Mouse (Mus musculus) heart, postnatal 10 days (tissue): ENCODE results near the gene C5ar1. TPM values are rescaled to one million over a fixed set of nuclear protein-coding genes. Genes with fewer than 3 reads are reported as not detected.
"Not testable (repeated sequence)": the region's sequence is repeated elsewhere in the genome, so short reads cannot be mapped to it uniquely, and the experiment has no call there.

Source experiments
- DNase-seq, 2 experiments: peaks; one replicate each; pipeline ENCODE4 v3.0.0; 2021
- intact Hi-C: fragments of 180-260 bp; cut with DNase I; formaldehyde crosslinking; loops from one replicate; pipeline ENCODE4 v1.15.1; 2025
- total RNA-seq, 2 experiments: library from RNA; stranded (reverse); gene quantifications; 2 replicates each; pipeline ENCODE4 v1.2.3; 2021

The C5ar1 gene
- total RNA-seq = 1 to 10 TPM; 4.6 to 4.8 TPM

GRCm38 (mm10) chr7:16259110-16259590, at the start of gene C5ar1:
Gene C5ar1, minus strand, starts transcription at chr7:16259540.
- intact Hi-C loops = no loop called here
- DNase-seq = no peak

- intact Hi-C loops = no loop called here
- DNase-seq = peak in 1 of 2 experiments; percentile 28
Measured at GRCm38 (mm10) chr7:16308555-16309317, 49.4 kb upstream of the C5ar1 start.

- DNase-seq, intact Hi-C loops: not testable (repeated sequence)
Measured at GRCm38 (mm10) chr7:16308093-16308492, 48.8 kb upstream of the C5ar1 start, which contains the start of gene Bbc3. Gene Bbc3, plus strand, starts transcription at chr7:16308393.

GRCm38 (mm10) chr7:16307141-16307540, 47.8 kb upstream of the C5ar1 start:
- intact Hi-C loops, DNase-seq: not testable (repeated sequence)

- peak; percentile 90 for DNase-seq
Measured at GRCm38 (mm10) chr7:16299419-16300035, 40.2 kb upstream of the C5ar1 start.

GRCm38 (mm10) chr7:16298927-16299326, 39.6 kb upstream of the C5ar1 start:
- intact Hi-C loops = loop anchor here (5.0 kb wide), 1 partner anchor 193 kb away; no protein-coding TSS in a partner anchor
- no peak for DNase-seq

More at GRCm38 (mm10) chr7:16299419-16300035, 40.2 kb upstream of the C5ar1 start:
- intact Hi-C loops = loop anchor here (5.0 kb wide), 1 partner anchor 193 kb away; no protein-coding TSS in a partner anchor

- intact Hi-C loops = loop anchor here (5.0 kb wide), 1 partner anchor 195 kb away; no protein-coding TSS in a partner anchor
Measured at GRCm38 (mm10) chr7:16297616-16298015, 38.3 kb upstream of the C5ar1 start.

GRCm38 (mm10) chr7:16296766-16297390, 37.5 kb upstream of the C5ar1 start:
- intact Hi-C loops = loop anchor here (5.0 kb wide), 1 partner anchor 195 kb away; no protein-coding TSS in a partner anchor

More at GRCm38 (mm10) chr7:16297616-16298015, 38.3 kb upstream of the C5ar1 start:
- DNase-seq = no peak

GRCm38 (mm10) chr7:16296146-16296545, 36.8 kb upstream of the C5ar1 start:
- intact Hi-C loops = loop anchor here (5.0 kb wide), 1 partner anchor 196 kb away; no protein-coding TSS in a partner anchor
- DNase-seq = no peak

More at GRCm38 (mm10) chr7:16296766-16297390, 37.5 kb upstream of the C5ar1 start:
- peak; percentile 91 to 94 for DNase-seq

GRCm38 (mm10) chr7:16295321-16295900, 36.1 kb upstream of the C5ar1 start:
- DNase-seq = peak; percentile 84 to 89
- intact Hi-C loops = loop anchor here (1.0 to 5.0 kb wide), 2 partner anchors 17 to 197 kb away; no protein-coding TSS in a partner anchor

GRCm38 (mm10) chr7:16294837-16295236, 35.5 kb upstream of the C5ar1 start:
- DNase-seq = peak; percentile 97 to 98
- intact Hi-C loops = loop anchor here (1.0 to 5.0 kb wide), 5 partner anchors 17 to 317 kb away; partner anchors contain the start of gene Arhgap35

GRCm38 (mm10) chr7:16294346-16294745, 35.0 kb upstream of the C5ar1 start:
- DNase-seq = peak; percentile 50 to 57
- intact Hi-C loops = loop anchor here (1.0 to 5.0 kb wide), 3 partner anchors 32 to 318 kb away; partner anchors contain the start of gene Arhgap35

GRCm38 (mm10) chr7:16287791-16288190, 28.5 kb upstream of the C5ar1 start:
- intact Hi-C loops = no loop called here
- no peak for DNase-seq

GRCm38 (mm10) chr7:16287016-16287415, 27.7 kb upstream of the C5ar1 start:
- intact Hi-C loops = no loop called here
- DNase-seq = no peak

- DNase-seq = peak; percentile 100
- intact Hi-C loops = no loop called here
Measured at GRCm38 (mm10) chr7:16286026-16286961, 27.0 kb upstream of the C5ar1 start, which contains the start of gene Ccdc9. Gene Ccdc9, minus strand, starts transcription at chr7:16286795.

GRCm38 (mm10) chr7:16285450-16286025, 26.2 kb upstream of the C5ar1 start:
- DNase-seq = peak; percentile 77 to 82
- intact Hi-C loops = no loop called here

GRCm38 (mm10) chr7:16284904-16285303, 25.6 kb upstream of the C5ar1 start:
- intact Hi-C loops = no loop called here

GRCm38 (mm10) chr7:16284001-16284400, 24.7 kb upstream of the C5ar1 start:
- DNase-seq = no peak
- intact Hi-C loops = no loop called here

More at GRCm38 (mm10) chr7:16284904-16285303, 25.6 kb upstream of the C5ar1 start:
- DNase-seq = no peak
